Mouse (Mus musculus): ENCODE measurements around the gene Lpar1.

DNA sequence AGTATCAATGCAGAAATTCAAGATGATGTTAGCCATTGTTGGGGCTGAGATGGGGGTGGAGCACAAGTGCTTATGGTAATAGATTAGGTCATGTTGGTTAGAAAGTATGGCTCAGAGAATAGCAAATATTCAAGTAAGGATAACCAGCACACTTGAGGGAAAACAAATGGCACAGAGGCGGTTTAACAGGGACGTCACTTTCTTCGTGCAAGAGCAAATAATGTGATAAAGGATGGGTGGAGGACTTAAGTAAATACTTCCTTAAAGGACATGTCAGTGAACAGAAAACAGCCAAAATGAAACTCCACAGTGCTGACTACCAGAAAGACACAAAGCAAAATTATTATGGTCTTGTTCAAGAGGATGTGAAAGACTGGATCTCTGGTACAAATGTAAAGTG lies 42.1 kb downstream of the Lpar1 start:
- TF ChIP-seq CTCF (IDR thresholded peaks at IDR 0.05; ENCODE audit: low read depth) (no peak), EP300 (IDR thresholded peaks at IDR 0.05; ENCODE audit: low read depth) (no peak)
